Mouse (Mus musculus) intestine, embryonic 14.5 days (tissue): ENCODE measurements around the gene Fubp1. TPM values are rescaled to one million over a fixed set of nuclear protein-coding genes. Genes with fewer than 3 reads are reported as not detected.

Experiments used
- ATAC-seq: fragments of 200-750 bp; cut with Nextera tagmentation; replicated peaks from 2 replicates; pipeline ENCODE4 v1.8.0; 2017; ENCODE audit warnings: low read depth, moderate number of reproducible peaks, moderate TSS enrichment, moderate library complexity; ENCODE audit not compliant: low FRiP score, low TSS enrichment
- DNase-seq: peaks from one replicate; pipeline ENCODE4 v3.0.0-alpha.2; 2018; ENCODE audit warnings: low spot score
- H3K27ac ChIP-seq: fragments of 300-500 bp; sonication (generic); 2 replicates; pipeline ENCODE4 v1.5.1; 2014; ENCODE audit warnings: low read depth, mild to moderate bottlenecking, control low read depth
- H3K27me3 ChIP-seq: fragments of 300-500 bp; sonication (generic); replicated peaks from 2 replicates; pipeline ENCODE4 v1.6.1; 2014; ENCODE audit warnings: low read length, control low read depth; ENCODE audit not compliant: control insufficient read depth, insufficient read depth
- H3K36me3 ChIP-seq: fragments of 300-500 bp; sonication (generic); 2 replicates; pipeline ENCODE4 v1.6.1; 2014; ENCODE audit warnings: low read length, control low read depth; ENCODE audit not compliant: control insufficient read depth, insufficient read depth
- H3K4me1 ChIP-seq: fragments of 300-500 bp; sonication (generic); replicated peaks from 2 replicates; pipeline ENCODE4 v1.6.1; 2014; ENCODE audit warnings: low read length, control low read depth, mixed read lengths; ENCODE audit not compliant: control insufficient read depth, insufficient read depth
- H3K4me2 ChIP-seq: fragments of 300-500 bp; sonication (generic); 2 replicates; pipeline ENCODE4 v1.6.1; 2014; ENCODE audit warnings: low read length
- H3K4me3 ChIP-seq: fragments of 300-500 bp; sonication (generic); 2 replicates; pipeline ENCODE4 v1.5.1; 2014; ENCODE audit warnings: low read depth, low read length, control low read depth, mixed read lengths
- H3K9ac ChIP-seq: fragments of 300-500 bp; sonication (generic); 2 replicates; pipeline ENCODE4 v1.6.1; 2014; ENCODE audit warnings: mild to moderate bottlenecking, low read length
- H3K9me3 ChIP-seq: fragments of 300-500 bp; sonication (generic); 2 replicates; pipeline ENCODE4 v1.6.1; 2016; ENCODE audit warnings: low read length, control low read depth; ENCODE audit not compliant: control insufficient read depth
- WGBS: fragments of 180-500 bp; shearing (Covaris S2); extraction: QIAGEN DNeasy Blood & Tissue Kit; methylation state at CpG from one replicate; pipeline ENCODE4 v1.1.7; 2014; 5-methylcytosine and 5-hydroxymethylcytosine counted together
- polyA plus RNA-seq: library from polyadenylated mRNA; unstranded; fragments of >200 nt; fragmentation: Nextera tagmentation; extraction: Ambion mirVana; gene quantifications from 2 replicates; pipeline ENCODE4 v1.2.1, GENCODE M21; 2014

Gene Fubp1
- polyA plus RNA-seq, 1 experiment from 2014 or later = 228 TPM

GRCm38 (mm10) chr3:152231333-152232100 lies 21.3 kb downstream of the Fubp1 start:
- Histone ChIP-seq H3K9ac (no peak overlapping the region), H3K4me1 (no peaks in the 10 kb centered on the region), H3K27me3 (no peaks in the 10 kb centered on the region), H3K9me3 (no peaks in the 10 kb centered on the region), H3K4me2 (no peak overlapping the region), H3K36me3 (peaks cover 92% of the 10 kb centered on the region), H3K27ac (no peak overlapping the region), H3K4me3 (no peak overlapping the region)
- ATAC-seq (no peak), DNase-seq (no peak)
- 51% methylated on average over 6 of the region's 6 CpGs for WGBS

GRCm38 (mm10) chr3:152235238-152235637 lies 25.0 kb downstream of the Fubp1 start:
- no peaks in the 10 kb centered on the region for H3K9me3 ChIP-seq
- DNase-seq (no peak), ATAC-seq (no peak)
- no peaks in the 10 kb centered on the region for H3K27me3 ChIP-seq
- 93% methylated on average over 1 of the region's 1 CpGs for WGBS
- H3K27ac ChIP-seq = no peak overlapping the region
- no peaks in the 10 kb centered on the region for H3K4me1 ChIP-seq
- H3K4me3 ChIP-seq = no peak overlapping the region
- H3K9ac ChIP-seq = no peak overlapping the region
- peaks cover 84% of the 10 kb centered on the region for H3K36me3 ChIP-seq
- no peak overlapping the region for H3K4me2 ChIP-seq

DNA sequence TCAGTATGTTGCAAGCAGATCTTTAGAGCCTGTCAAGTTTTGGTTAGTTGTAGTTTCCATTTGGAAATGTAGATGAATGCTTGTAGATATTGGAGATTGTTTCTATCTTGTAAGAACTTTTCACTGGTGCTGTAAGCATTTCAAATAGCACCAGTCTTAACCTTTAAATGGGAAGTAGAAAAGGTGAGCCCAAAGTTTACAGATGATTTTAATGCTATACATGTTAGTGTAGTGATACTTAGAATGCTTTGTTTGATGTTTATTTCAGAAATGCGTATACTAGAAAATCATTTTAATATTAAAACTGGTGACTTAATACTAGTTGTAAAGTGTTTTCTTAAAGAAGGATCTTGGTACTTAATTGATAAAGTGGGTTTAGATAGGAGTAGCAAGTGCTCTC lies 25.6 kb downstream of the Fubp1 start:
- Histone ChIP-seq H3K27me3 (no peaks in the 10 kb centered on the region), H3K27ac (no peak overlapping the region), H3K36me3 (peaks cover 84% of the 10 kb centered on the region), H3K4me1 (no peaks in the 10 kb centered on the region), H3K4me3 (no peak overlapping the region), H3K9me3 (no peaks in the 10 kb centered on the region), H3K9ac (no peak overlapping the region), H3K4me2 (no peak overlapping the region)
- DNase-seq (no peak), ATAC-seq (no peak)
- 95% methylated on average over 1 of the region's 1 CpGs for WGBS

DNA sequence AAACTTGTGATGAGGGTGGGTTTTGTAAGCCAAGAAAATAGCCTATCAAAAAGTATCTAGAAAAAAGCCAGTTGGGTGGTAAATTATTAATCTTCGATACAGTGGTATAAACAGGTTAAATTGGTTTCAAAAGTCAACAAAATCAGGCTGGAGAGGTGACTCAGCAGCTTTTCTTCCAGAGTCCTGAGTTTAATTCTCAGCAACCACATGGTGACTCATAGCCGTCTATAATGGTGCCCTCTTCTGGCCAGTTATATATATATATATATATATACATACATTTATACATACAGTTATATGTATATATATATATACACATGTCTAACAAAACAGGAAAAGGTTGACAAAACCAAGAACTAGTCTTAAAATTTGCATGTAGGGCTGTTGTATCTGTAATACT lies 28.6 kb downstream of the Fubp1 start:
- ATAC-seq (peak; percentile 41; the same call in 1 of the 2 replicates), DNase-seq (no peak)
- Histone ChIP-seq H3K4me3 (no peak overlapping the region), H3K27ac (no peak overlapping the region), H3K9me3 (no peaks in the 10 kb centered on the region), H3K27me3 (no peaks in the 10 kb centered on the region), H3K9ac (no peak overlapping the region), H3K36me3 (peaks cover 61% of the 10 kb centered on the region), H3K4me2 (no peak overlapping the region), H3K4me1 (no peaks in the 10 kb centered on the region)
- 63% methylated on average over 2 of the region's 2 CpGs for WGBS

DNA sequence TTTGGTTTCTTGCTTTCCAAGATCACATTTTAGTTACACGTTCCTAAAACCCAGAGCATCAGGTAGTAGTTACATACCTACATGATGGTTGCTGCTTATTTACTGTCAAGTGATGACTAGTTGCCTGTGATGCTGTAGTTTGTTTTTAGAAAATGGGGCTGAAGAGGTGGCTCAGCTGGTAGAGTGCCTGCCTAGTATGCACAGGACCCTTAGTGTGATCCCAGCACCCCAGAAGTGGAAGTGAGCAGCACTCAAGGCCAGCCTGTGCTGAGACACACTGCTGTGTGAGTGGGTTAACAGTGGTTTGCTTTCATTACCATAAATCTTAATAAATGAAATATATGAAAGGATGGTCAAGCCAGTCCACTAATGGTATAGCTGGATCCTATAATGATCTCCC lies 29.4 kb downstream of the Fubp1 start:
- no peak overlapping the region for H3K4me3 ChIP-seq
- no peak overlapping the region for H3K9ac ChIP-seq
- H3K27ac ChIP-seq = no peak overlapping the region
- no peak overlapping the region for H3K4me2 ChIP-seq
- ATAC-seq (no peak), DNase-seq (no peak)
- 97% methylated on average over 1 of the region's 1 CpGs for WGBS
- H3K27me3 ChIP-seq = no peaks in the 10 kb centered on the region
- peaks cover 54% of the 10 kb centered on the region for H3K36me3 ChIP-seq
- H3K4me1 ChIP-seq = no peaks in the 10 kb centered on the region
- no peaks in the 10 kb centered on the region for H3K9me3 ChIP-seq

- ATAC-seq (no peak), DNase-seq (no peak)
- Histone ChIP-seq H3K9ac (no peak overlapping the region), H3K27me3 (no peaks in the 10 kb centered on the region), H3K4me2 (no peak overlapping the region), H3K9me3 (peaks cover 2% of the 10 kb centered on the region; the same call in 1 of the 2 replicates), H3K27ac (no peak overlapping the region), H3K36me3 (peaks cover 43% of the 10 kb centered on the region), H3K4me1 (no peaks in the 10 kb centered on the region), H3K4me3 (no peak overlapping the region)
- 58% methylated on average over 3 of the region's 3 CpGs for WGBS
Measured at GRCm38 (mm10) chr3:152241098-152241497, 30.9 kb downstream of the Fubp1 start.

- H3K4me1 ChIP-seq = no peaks in the 10 kb centered on the region
- 78% methylated on average over 4 of the region's 4 CpGs for WGBS
- no peaks in the 10 kb centered on the region for H3K27me3 ChIP-seq
- no peak for ATAC-seq
- no peak overlapping the region for H3K9ac ChIP-seq
- no peak overlapping the region for H3K4me3 ChIP-seq
- H3K4me2 ChIP-seq = no peak overlapping the region
- peaks cover 25% of the 10 kb centered on the region for H3K36me3 ChIP-seq
- DNase-seq = no peak
- H3K27ac ChIP-seq = no peak overlapping the region
- H3K9me3 ChIP-seq = peaks cover 2% of the 10 kb centered on the region; the same call in 1 of the 2 replicates
Measured at GRCm38 (mm10) chr3:152243304-152243703, 33.1 kb downstream of the Fubp1 start.

GRCm38 (mm10) chr3:152245273-152245910 lies 35.2 kb downstream of the Fubp1 start:
- WGBS = 78% methylated on average over 5 of the region's 5 CpGs
- ATAC-seq (no peak), DNase-seq (no peak)
- Histone ChIP-seq H3K27ac (no peak overlapping the region), H3K36me3 (peaks cover 19% of the 10 kb centered on the region), H3K4me1 (no peaks in the 10 kb centered on the region), H3K27me3 (no peaks in the 10 kb centered on the region), H3K9me3 (peaks cover 2% of the 10 kb centered on the region; the same call in 1 of the 2 replicates), H3K4me3 (no peak overlapping the region), H3K9ac (no peak overlapping the region), H3K4me2 (no peak overlapping the region)
